Mouse (Mus musculus) C2C12 (cell line): ENCODE results near the gene Slc7a8. TPM values are rescaled to one million over a fixed set of nuclear protein-coding genes. Genes with fewer than 3 reads are reported as not detected.

Experiments used
- H3K27me3 ChIP-seq: one replicate; pipeline ENCODE4 v1.6.1; 2011; ENCODE audit not compliant: control insufficient read depth, insufficient read depth, insufficient read length
- H3K36me3 ChIP-seq: one replicate; pipeline ENCODE4 v1.6.1; 2011; ENCODE audit not compliant: control insufficient read depth, insufficient read depth
- H3K4me3 ChIP-seq: one replicate; pipeline ENCODE4 v1.5.1; 2011; ENCODE audit warnings: mild to moderate bottlenecking, control low read depth; ENCODE audit not compliant: poor library complexity, insufficient read depth, severe bottlenecking
- H3K79me2 ChIP-seq: one replicate; pipeline ENCODE4 v1.6.1; 2011; ENCODE audit not compliant: control insufficient read depth, insufficient read depth
- H3K79me3 ChIP-seq: one replicate; pipeline ENCODE4 v1.6.1; 2011; ENCODE audit warnings: low read depth, control low read depth
- H3ac ChIP-seq: one replicate; pipeline ENCODE3; 2011; ENCODE audit warnings: low read depth; ENCODE audit not compliant: control insufficient read depth, insufficient read length
- CEBPB ChIP-seq: IDR thresholded peaks from one replicate; pipeline ENCODE4 v1.6.1; 2011; ENCODE audit warnings: low read depth, mild to moderate bottlenecking, control low read depth, moderate library complexity
- CTCF ChIP-seq: IDR thresholded peaks from one replicate; pipeline ENCODE4 v1.5.1; 2011; ENCODE audit not compliant: control insufficient read depth, insufficient read depth, insufficient read length
- FOSL1 ChIP-seq: IDR thresholded peaks from one replicate; pipeline ENCODE4 v1.8.0; 2011; ENCODE audit warnings: mild to moderate bottlenecking, low read length; ENCODE audit not compliant: poor library complexity, insufficient read depth, severe bottlenecking
- MAX ChIP-seq: IDR thresholded peaks from one replicate; pipeline ENCODE4 v1.6.1; 2011; ENCODE audit warnings: mild to moderate bottlenecking, control low read depth
- MYOD1 ChIP-seq: IDR thresholded peaks from one replicate; pipeline ENCODE4 v1.6.1; 2011; ENCODE audit warnings: low read depth; ENCODE audit not compliant: control insufficient read depth, insufficient read length
- MYOG ChIP-seq: IDR thresholded peaks from one replicate; pipeline ENCODE4 v1.6.1; 2011; ENCODE audit not compliant: control insufficient read depth, insufficient read length; ENCODE audit errors: extremely low read depth
- USF1 ChIP-seq: IDR thresholded peaks from one replicate; pipeline ENCODE4 v1.6.1; 2011; ENCODE audit warnings: low read depth, mild to moderate bottlenecking, control low read depth, moderate library complexity
- long read RNA-seq, 2 experiments: library from polyadenylated mRNA; unstranded; transcript quantifications; one replicate each; pipeline ENCODE4 v2.0.0; 2019 to 2020
- polyA plus RNA-seq: library from polyadenylated mRNA; unstranded; fragments of >200 nt; fragmentation: generic; extraction: Trizol; gene quantifications from one replicate; pipeline ENCODE4 v1.2.1, GENCODE M21; 2012; ENCODE audit warnings: missing spikeins

Slc7a8 gene
- polyA plus RNA-seq = not detected
- long read RNA-seq, experiment 1 = 0 reads
- long read RNA-seq, experiment 2 = 0 reads

DNA sequence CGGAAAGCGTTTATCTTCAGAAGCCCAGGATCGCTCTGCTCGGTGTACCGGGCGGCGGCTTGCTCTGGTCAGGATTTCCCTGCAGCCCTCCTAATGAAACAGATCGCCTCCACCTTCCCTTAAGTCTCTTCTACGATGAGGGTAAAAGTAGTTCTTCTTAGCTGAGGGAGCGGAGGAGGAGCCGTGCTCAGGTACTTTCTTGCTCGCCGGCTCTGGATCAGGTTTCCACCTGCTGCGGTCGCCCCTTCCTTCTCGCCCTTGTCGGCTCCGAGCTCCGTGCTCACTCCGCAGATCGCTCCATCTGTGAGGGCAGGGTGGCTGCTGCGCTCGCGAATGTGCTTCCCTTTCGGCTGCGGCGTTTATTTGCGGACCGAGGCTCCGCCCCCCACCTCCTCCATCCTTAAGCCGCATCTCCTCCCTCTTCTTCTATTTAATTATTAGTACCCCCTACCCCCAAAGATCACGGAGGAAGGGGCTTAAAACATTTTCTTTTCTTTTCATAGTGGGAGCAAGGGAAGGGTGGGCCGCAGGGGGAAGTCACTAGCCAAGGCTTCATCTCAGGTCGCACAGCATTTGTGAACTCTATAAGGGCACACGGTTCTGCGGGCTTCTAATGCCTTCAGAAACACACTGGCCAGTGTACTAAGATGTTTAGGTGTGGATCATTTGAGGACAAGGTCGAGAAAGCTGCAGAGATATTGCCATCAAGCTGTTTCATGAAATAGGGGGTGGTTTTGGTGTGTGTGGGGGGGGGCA lies at the start of gene Slc7a8:
Gene Slc7a8 (minus strand): TSS at position 337 of the 756 bp plus-strand sequence.
- Histone ChIP-seq H3K79me3 (no peaks in the 10 kb centered on the region), H3K4me3 (no peak within 1 kb of the TSS), H3ac (no peak within 1 kb of the TSS), H3K27me3 (peaks cover 21% of the 10 kb centered on the region), H3K36me3 (no peaks in the 10 kb centered on the region), H3K79me2 (no peaks in the 10 kb centered on the region)
- no peak for TF ChIP-seq MAX
- TF ChIP-seq USF1 = no peak
- TF ChIP-seq MYOG = no peak
- TF ChIP-seq MYOD1 = no peak
- no peak for TF ChIP-seq FOSL1
- no peak for TF ChIP-seq CTCF
- TF ChIP-seq CEBPB = no peak

GRCm38 (mm10) chr14:54823716-54824115 lies 42.0 kb upstream of the Slc7a8 start:
- Histone ChIP-seq H3ac (no peak overlapping the region), H3K79me2 (no peaks in the 10 kb centered on the region), H3K4me3 (no peak overlapping the region), H3K79me3 (no peaks in the 10 kb centered on the region), H3K36me3 (no peaks in the 10 kb centered on the region), H3K27me3 (peaks cover 6% of the 10 kb centered on the region)
- TF ChIP-seq MYOG (no peak), MAX (no peak), USF1 (no peak), MYOD1 (no peak), FOSL1 (no peak), CEBPB (no peak), CTCF (no peak)

DNA sequence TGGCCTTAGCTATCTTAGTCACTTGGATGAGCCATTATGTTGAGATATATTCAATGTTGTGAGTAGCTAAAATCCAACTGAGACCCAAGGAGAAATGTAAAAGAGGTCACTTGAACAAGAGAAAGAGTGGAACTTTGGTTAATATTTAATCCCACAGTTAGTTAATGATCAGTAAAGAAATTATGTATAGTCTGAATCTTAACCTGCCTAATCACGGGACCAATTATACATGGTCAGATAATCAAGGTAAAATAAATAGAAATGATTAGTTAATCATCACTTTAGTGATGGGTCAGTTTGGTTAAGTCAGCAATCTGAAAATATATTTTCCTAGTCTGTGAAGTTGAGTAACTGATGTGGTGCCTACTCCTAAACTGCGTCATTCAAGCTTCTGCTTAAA lies 40.6 kb upstream of the Slc7a8 start:
- TF ChIP-seq USF1 (no peak), CTCF (no peak)
- no peak overlapping the region for H3ac ChIP-seq
- no peaks in the 10 kb centered on the region for H3K79me2 ChIP-seq
- H3K4me3 ChIP-seq = no peak overlapping the region
- H3K27me3 ChIP-seq = peaks cover 11% of the 10 kb centered on the region
- no peaks in the 10 kb centered on the region for H3K36me3 ChIP-seq
- H3K79me3 ChIP-seq = no peaks in the 10 kb centered on the region

DNA sequence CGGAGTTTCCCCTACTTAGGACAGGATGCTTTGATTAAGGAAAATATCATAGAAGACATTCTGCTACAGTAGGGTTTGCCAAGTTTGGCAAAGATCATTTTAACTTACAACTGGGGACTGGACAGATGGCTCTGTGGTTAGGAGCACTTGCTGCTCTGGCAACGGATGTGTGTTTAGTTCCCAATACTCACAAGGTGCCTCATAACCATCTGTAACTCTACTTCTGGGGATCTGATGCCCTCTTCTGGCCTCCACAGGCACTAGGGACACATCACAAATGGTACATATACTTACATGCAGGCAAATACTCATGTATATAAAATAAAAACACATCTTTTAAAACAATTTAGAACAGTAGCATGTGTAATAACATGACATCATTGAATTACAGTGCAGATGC lies 36.0 kb upstream of the Slc7a8 start:
- no peaks in the 10 kb centered on the region for H3K36me3 ChIP-seq
- no peaks in the 10 kb centered on the region for H3K79me2 ChIP-seq
- peaks cover 18% of the 10 kb centered on the region for H3K27me3 ChIP-seq
- no peak overlapping the region for H3ac ChIP-seq
- H3K79me3 ChIP-seq = no peaks in the 10 kb centered on the region
- no peak overlapping the region for H3K4me3 ChIP-seq
- no peak for TF ChIP-seq MYOG
- no peak for TF ChIP-seq MYOD1
- no peak for TF ChIP-seq USF1
- no peak for TF ChIP-seq MAX
- TF ChIP-seq CTCF = no peak
- TF ChIP-seq FOSL1 = no peak
- no peak for TF ChIP-seq CEBPB

DNA sequence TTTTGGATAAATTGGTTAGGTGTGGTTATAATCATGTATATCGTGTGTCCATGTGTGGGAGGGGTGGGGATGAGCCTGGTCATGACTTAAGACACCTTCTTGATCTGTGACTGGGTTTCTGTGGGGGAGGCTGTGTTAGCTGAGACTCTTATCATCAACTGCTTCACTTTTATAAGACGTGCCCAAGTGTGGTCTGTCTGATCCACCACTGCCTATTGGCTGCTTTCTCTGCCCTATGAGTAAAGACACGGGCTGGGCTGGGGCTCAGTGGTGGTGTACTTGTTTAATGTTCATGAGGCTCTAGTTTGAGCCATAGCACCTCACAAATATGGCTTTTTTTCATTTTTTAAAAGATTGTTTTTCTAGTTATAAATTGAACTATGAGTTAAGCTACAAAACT lies 34.0 kb upstream of the Slc7a8 start:
- H3K36me3 ChIP-seq = no peaks in the 10 kb centered on the region
- H3ac ChIP-seq = no peak overlapping the region
- peaks cover 14% of the 10 kb centered on the region for H3K27me3 ChIP-seq
- no peaks in the 10 kb centered on the region for H3K79me3 ChIP-seq
- no peak overlapping the region for H3K4me3 ChIP-seq
- no peaks in the 10 kb centered on the region for H3K79me2 ChIP-seq
- TF ChIP-seq MYOD1 = no peak
- no peak for TF ChIP-seq MYOG
- no peak for TF ChIP-seq USF1
- TF ChIP-seq FOSL1 = no peak
- TF ChIP-seq CEBPB = no peak
- no peak for TF ChIP-seq CTCF
- no peak for TF ChIP-seq MAX

DNA sequence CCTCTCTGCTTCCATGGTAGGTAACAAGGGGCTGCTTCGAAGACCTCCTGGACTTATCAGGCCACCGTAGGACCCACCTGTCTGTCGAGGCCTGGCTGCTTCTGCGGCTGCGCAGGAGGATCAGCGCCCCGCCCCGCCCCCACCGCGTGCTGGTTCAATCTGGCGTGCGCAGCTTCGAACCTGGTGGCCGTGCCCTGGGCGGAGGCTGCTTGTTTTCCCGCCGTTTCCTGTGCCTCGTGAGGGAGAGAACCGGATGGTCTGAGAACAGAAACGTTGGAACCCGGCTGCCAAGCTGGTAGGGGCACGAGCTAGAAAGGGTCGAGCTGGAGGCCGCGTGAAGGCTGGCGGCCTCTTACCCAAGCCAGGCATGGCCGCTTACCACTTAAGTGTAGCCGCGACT lies 32.2 kb upstream of the Slc7a8 start, which contains the start of gene Rnf212b:
Gene Rnf212b (plus strand): TSS at position 151 of the 400 bp plus-strand sequence.
- no peaks in the 10 kb centered on the region for H3K79me3 ChIP-seq
- no peak within 1 kb of the TSS for H3K4me3 ChIP-seq
- H3K36me3 ChIP-seq = no peaks in the 10 kb centered on the region
- TF ChIP-seq CEBPB = no peak
- no peak for TF ChIP-seq FOSL1
- no peak for TF ChIP-seq MYOD1
- TF ChIP-seq USF1 = no peak
- no peak for TF ChIP-seq MAX
- no peak for TF ChIP-seq MYOG
- no peak for TF ChIP-seq CTCF
- no peaks in the 10 kb centered on the region for H3K79me2 ChIP-seq
- no peak within 1 kb of the TSS for H3ac ChIP-seq
- peaks cover 17% of the 10 kb centered on the region for H3K27me3 ChIP-seq
